Mouse (Mus musculus): ENCODE measurements at regions not wholly inside any gene's neighbourhood (a gene's known extent, or its start where the extent isn't known, plus 50 kb on each side); places are given as distances from the start of the nearest gene placed in this dataset.
A peak's percentile ranks its signal among the peaks of the same experiment; 100 is the strongest.

- no peak for DNase-seq (ENCODE audit: low spot score in 2 of 2)
These were observed 140.9 kb downstream of the Nrip1 start for GRCm38 (mm10) chr16:76232680-76233079.

DNA sequence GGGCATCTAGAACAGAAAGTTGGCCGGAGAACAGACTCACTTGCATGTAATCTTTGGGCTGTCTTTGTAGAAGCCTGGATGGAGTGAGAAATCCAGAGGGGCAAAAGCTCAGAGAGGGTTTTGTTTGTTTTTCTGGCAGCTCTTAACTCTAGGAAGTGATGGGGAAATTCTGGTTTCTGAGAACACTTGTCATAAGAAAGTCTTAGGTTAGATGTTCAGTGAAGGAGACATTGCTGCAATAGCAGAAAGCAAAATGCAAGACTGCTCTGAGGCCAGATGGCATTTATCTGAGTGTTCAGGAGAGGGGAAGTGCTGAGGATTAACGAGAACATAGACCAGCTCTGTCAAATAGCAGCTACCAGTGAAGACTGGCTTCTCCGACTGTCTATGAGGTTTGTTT, 141.5 kb downstream of the Nrip1 start:
- DNase-seq (ENCODE audit: low spot score in 2 of 2): no peak

GRCm38 (mm10) chr16:76230516-76231302, 142.9 kb downstream of the Nrip1 start:
- DNase-seq (ENCODE audit: low spot score in 2 of 2): no peak

DNA sequence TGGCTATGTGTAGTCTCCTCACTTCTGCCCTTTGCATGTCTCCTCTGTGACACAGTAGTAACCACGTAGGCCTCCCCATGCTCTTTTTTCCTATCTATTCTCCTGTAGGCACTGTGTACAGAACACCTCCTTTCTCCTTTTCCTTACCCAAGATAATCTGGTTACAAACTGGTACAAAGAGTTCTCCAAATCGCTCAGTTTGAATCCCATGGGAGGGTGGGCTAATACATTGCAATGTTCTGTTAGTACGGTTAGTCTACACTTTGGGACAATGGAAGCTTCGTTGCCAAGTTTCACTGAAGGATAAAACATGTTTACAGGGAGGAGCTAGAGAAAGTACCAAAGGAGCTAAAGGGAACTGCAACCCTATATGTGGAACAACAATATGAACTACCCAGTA, 145.2 kb downstream of the Nrip1 start:
- DNase-seq (ENCODE audit: low spot score in 2 of 2): no peak

DNA sequence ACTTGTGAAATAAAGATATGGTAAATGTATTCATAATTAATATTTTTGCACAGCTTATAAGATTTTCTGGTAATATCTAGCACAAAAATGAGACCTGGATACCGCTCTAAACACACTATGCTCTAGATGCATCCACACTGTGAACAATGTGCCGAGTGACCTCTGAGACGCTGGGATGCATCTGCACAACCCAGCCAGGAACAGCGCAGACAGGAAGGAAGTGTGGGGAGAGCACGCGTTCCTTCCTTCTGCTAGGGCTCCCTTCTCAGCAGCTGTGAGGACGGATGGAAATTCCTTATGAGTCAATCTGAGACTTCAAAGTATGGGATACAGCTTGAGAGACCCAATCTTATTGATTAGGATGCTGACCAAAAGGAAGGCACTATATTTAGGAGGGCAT, 147.2 kb downstream of the Nrip1 start:
- DNase-seq (ENCODE audit: low spot score in 2 of 2): no peak

DNA sequence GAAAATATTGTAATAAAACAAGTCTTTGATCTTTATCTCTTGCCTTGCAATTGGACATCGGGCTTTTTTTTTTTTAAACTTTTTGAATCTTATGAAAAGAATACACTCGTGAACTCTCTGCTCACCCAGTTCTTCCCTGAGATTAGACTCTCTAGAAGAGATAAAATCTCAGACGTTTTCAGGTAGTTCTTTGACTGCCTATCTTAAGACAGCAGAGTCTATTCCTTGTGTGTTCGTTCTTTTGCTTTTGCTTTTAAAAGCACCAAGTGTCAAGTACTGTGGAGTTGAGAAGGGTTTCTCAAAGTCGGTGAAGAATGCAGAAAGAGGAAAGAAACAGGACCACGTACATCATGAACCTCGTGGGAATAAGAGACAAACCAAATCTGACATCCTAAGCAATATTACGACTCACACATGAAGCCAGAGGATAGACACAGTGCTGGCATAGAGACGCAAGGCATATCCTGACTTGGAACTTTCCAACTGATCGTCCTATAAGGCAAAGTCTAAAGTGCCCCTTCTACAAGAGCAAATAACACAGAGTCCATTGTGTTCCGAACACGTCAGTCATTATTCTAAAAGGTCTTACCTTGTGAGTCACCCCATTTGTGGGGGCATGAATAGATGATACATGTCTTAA, 147.9 kb downstream of the Nrip1 start:
- DNase-seq (ENCODE audit: low spot score in 2 of 2): no peak

GRCm38 (mm10) chr16:76224901-76225586, 148.6 kb downstream of the Nrip1 start:
- DNase-seq (ENCODE audit: low spot score in 2 of 2): no peak

GRCm38 (mm10) chr16:76223716-76224115, 149.9 kb downstream of the Nrip1 start:
- no peak for DNase-seq (ENCODE audit: low spot score in 2 of 2)

DNA sequence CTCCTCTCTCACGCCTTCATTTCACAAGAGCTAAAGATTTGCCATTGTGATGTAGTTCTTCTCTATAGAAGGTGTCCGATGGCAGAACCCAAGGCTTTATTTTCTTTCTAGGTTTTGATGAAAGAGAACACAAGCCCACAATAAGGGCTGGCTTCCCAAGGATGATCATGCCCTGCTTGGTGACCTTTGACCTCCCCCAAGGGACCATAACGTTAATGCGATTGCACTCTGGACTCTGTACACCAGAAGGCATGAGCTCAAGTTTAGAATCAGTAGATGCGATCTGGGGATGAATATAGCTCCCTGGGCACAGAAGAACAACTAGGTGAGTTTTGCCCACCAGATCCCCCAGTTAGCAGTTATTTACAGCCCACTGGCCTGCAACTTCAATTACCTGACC, 150.7 kb downstream of the Nrip1 start:
- DNase-seq (ENCODE audit: low spot score in 2 of 2): no peak

DNA sequence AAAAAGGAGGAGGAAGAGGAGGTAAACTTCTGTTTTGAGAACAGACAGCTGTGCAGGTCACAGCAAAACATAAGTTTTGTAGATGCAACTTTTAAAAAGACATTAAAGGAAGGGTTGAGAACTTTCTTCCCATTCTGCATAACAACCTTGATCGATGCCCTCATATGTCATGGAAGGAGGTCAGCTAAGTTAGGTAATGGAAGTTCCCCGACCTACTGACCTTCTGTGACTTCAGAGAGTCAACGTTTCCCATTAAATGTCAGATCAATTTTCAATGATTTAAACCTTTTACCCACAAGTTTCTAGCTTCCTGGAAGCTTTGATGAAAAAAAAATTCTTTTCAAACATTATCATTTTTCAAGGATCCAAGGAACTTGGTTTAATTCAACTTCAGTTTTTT, 153.2 kb downstream of the Nrip1 start:
- no peak for DNase-seq (ENCODE audit: low spot score in 2 of 2)

GRCm38 (mm10) chr16:76219233-76219632, 154.4 kb downstream of the Nrip1 start:
- DNase-seq (ENCODE audit: low spot score in 2 of 2): no peak

DNA sequence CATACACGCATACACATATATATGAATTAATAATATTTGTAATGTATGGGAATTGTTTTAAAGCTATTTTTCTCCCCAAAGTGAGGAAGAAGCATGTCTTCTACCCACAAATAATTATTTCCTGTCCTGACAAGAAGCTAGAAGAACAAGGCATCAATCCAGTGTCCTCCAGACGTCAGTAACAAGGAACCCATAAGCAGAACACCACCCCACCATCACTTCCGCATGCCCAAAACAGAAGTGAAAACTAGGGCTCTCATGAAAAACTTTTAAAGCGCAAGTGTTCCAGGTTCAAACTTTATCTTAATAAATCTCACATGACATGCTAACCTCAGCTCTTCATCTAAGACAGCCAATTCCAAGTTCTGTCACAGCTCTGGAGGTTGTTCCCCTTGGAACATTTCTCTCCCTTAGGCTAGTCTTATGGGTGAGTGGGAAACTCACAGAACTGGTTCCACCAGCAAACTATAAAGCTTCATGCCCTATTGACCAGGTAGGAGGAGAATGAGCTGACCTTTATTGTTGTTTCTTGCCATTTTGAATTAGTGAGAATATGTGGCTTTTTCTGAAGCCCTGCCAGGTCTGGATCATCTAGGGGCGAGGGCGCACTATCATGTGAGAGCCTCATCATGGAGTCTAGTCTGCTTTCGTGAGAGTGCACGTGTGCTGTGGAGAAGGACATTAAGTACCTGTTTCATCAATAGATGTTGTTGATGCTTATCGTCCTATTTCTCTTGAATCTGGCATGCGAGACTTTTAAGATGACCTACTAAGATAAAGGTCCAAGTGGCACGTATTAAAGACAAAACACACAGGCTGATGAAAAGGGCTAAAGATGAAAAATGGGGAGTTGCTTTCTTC, 155.1 kb downstream of the Nrip1 start:
- no peak for DNase-seq (ENCODE audit: low spot score in 2 of 2)

- DNase-seq (ENCODE audit: low spot score in 2 of 2): no peak
These were observed 157.4 kb downstream of the Nrip1 start for GRCm38 (mm10) chr16:76216184-76216583.

- peak in 1 of 2 experiments; percentile 25 for DNase-seq (ENCODE audit: low spot score in 2 of 2)
These were observed 158.1 kb downstream of the Nrip1 start for GRCm38 (mm10) chr16:76215558-76215957.

- peak in 1 of 2 experiments; percentile 17 for DNase-seq (ENCODE audit: low spot score in 2 of 2)
These were observed 171.7 kb downstream of the Nrip1 start for GRCm38 (mm10) chr16:76201773-76202571.

- no peak for DNase-seq (ENCODE audit: low spot score in 2 of 2)
These were observed 172.6 kb downstream of the Nrip1 start for GRCm38 (mm10) chr16:76200801-76201728.

DNA sequence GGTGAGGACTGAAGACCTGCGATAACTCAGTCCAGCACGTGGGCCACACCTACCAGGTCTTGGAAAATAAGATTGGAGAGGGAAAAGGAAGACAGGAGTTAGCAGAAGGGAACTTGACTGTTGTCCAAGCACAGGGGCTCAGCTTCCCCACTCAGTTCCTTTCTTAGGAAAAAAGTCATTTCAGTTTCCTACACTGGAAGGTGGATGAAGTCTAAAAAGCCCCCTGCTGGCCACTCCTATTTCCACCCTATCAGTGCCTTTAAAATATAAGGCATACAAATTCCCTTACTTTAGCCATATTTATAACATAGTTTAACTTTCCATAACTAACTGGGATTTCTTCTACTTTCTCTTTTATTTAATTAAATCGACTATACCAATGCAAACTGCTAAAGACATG, 173.4 kb downstream of the Nrip1 start:
- DNase-seq (ENCODE audit: low spot score in 2 of 2): peak; percentile 20 to 24

GRCm38 (mm10) chr16:76199006-76199405, 174.6 kb downstream of the Nrip1 start:
- no peak for DNase-seq (ENCODE audit: low spot score in 2 of 2)

DNA sequence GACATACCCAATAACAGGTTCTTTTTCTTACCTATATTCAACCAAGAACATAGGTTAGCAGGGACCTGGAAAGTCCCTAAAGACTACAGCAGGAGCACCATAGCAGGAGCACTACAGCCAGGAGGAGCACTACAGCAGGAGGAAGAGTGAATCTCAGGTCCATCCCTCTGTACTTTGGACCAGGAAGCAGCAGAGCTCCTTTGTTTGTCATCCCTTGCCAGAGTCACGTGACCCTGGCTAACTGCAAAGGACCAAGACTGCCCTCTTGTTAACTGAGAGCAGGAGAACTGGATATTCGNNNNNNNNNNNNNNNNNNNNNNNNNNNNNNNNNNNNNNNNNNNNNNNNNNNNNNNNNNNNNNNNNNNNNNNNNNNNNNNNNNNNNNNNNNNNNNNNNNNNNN, 172.2 kb upstream of the Samsn1 start:
- DNase-seq (ENCODE audit: low spot score in 2 of 2): no peak

All from left cerebral cortex, adult 18-20 months (tissue).